Mouse (Mus musculus) induced T-regulatory cell, adult 2 months (primary cell): ENCODE measurements around the gene Cutc.

Experiments
- DNase-seq: peaks from one replicate; pipeline ENCODE4 v3.0.0-alpha.2; 2012; ENCODE audit warnings: low read depth

The Cutc gene

GRCm38 (mm10) chr19:43795511-43795910 is 42.7 kb downstream of the Cutc start:
- DNase-seq: no peak

GRCm38 (mm10) chr19:43797216-43797615 is 44.4 kb downstream of the Cutc start:
- no peak for DNase-seq

- DNase-seq: no peak
These were observed 48.7 kb downstream of the Cutc start for GRCm38 (mm10) chr19:43801427-43802051.

- DNase-seq: no peak
These were observed 51.1 kb downstream of the Cutc start for GRCm38 (mm10) chr19:43803866-43804265.

- peak; percentile 19 for DNase-seq
These were observed 56.5 kb downstream of the Cutc start for GRCm38 (mm10) chr19:43809331-43809730.

- no peak for DNase-seq
These were observed 58.6 kb downstream of the Cutc start for GRCm38 (mm10) chr19:43811419-43811818.

- no peak for DNase-seq
These were observed 60.5 kb downstream of the Cutc start for GRCm38 (mm10) chr19:43813315-43813714.

- no peak for DNase-seq
These were observed 63.0 kb downstream of the Cutc start for GRCm38 (mm10) chr19:43815661-43816414.
